Mouse (Mus musculus): Measurements from ENCODE around the gene Dctn3. TPM values are rescaled to one million over a fixed set of nuclear protein-coding genes. Genes with fewer than 3 reads are reported as not detected.

The Dctn3 gene
- polyA plus RNA-seq, 1 experiment from 2014 or later: 119 TPM

GRCm38 (mm10) chr4:41713197-41714067, 9.5 kb downstream of the Dctn3 start, which contains the start of gene Rpp25l:
Rpp25l (minus strand) TSS chr4:41713534.
- Histone ChIP-seq H3K9me3 (replicated peaks; ENCODE audit: control insufficient read depth, low read length) (no peaks in the 10 kb centered on the region), H3K4me2 (ENCODE audit: low read depth, low read length) (peak within 1 kb of the TSS; percentile 80), H3K9ac (replicated peaks; ENCODE audit: low read length) (peak within 1 kb of the TSS; percentile 97), H3K4me1 (ENCODE audit: control insufficient read depth, insufficient read depth, low read length) (peaks cover 11% of the 10 kb centered on the region; the same call in 1 of the 2 replicates), H3K27ac (replicated peaks; ENCODE audit: low read depth, low read length) (peak within 1 kb of the TSS; percentile 23; the same call in 1 of the 2 replicates), H3K4me3 (ENCODE audit: low read depth, low read length) (peak within 1 kb of the TSS; percentile 79), H3K27me3 (ENCODE audit: control insufficient read depth, insufficient read depth, low read length) (no peaks in the 10 kb centered on the region), H3K36me3 (replicated peaks; ENCODE audit: control insufficient read depth, insufficient read depth, low read depth, low read length) (no peaks in the 10 kb centered on the region)
- under 1% methylated on average over 61 of the region's 61 CpGs for whole genome bisulfite sequencing
- DNase-seq (ENCODE audit: low spot score) (peak; percentile 89), ATAC-seq (replicated peaks; ENCODE audit: insufficient number of reproducible peaks, low FRiP score, low TSS enrichment, low read depth) (peak; percentile 42)

- DNase-seq (ENCODE audit: low spot score): no peak
- no peaks in the 10 kb centered on the region for H3K36me3 ChIP-seq (replicated peaks; ENCODE audit: control insufficient read depth, insufficient read depth, low read depth, low read length)
- peak overlapping the region; percentile 23; the same call in 1 of the 2 replicates for H3K27ac ChIP-seq (replicated peaks; ENCODE audit: low read depth, low read length)
- peak overlapping the region; percentile 97 for H3K9ac ChIP-seq (replicated peaks; ENCODE audit: low read length)
- H3K4me3 ChIP-seq (ENCODE audit: low read depth, low read length): peak overlapping the region; percentile 79
- ATAC-seq (replicated peaks; ENCODE audit: insufficient number of reproducible peaks, low FRiP score, low TSS enrichment, low read depth): peak; percentile 6; the same call in 1 of the 2 replicates
- H3K4me1 ChIP-seq (ENCODE audit: control insufficient read depth, insufficient read depth, low read length): peaks cover 11% of the 10 kb centered on the region; the same call in 1 of the 2 replicates
- H3K4me2 ChIP-seq (ENCODE audit: low read depth, low read length): peak overlapping the region; percentile 80
- H3K9me3 ChIP-seq (replicated peaks; ENCODE audit: control insufficient read depth, low read length): no peaks in the 10 kb centered on the region
- H3K27me3 ChIP-seq (ENCODE audit: control insufficient read depth, insufficient read depth, low read length): no peaks in the 10 kb centered on the region
- WGBS: 49% methylated on average over 31 of the region's 31 CpGs
Observed at GRCm38 (mm10) chr4:41712421-41713196, 10.4 kb downstream of the Dctn3 start.

GRCm38 (mm10) chr4:41711705-41712375, 11.1 kb downstream of the Dctn3 start:
- H3K27me3 ChIP-seq (ENCODE audit: control insufficient read depth, insufficient read depth, low read length): no peaks in the 10 kb centered on the region
- H3K36me3 ChIP-seq (replicated peaks; ENCODE audit: control insufficient read depth, insufficient read depth, low read depth, low read length): no peaks in the 10 kb centered on the region
- peak overlapping the region; percentile 80 for H3K4me2 ChIP-seq (ENCODE audit: low read depth, low read length)
- H3K9me3 ChIP-seq (replicated peaks; ENCODE audit: control insufficient read depth, low read length): no peaks in the 10 kb centered on the region
- peak overlapping the region; percentile 97; the same call in 1 of the 2 replicates for H3K9ac ChIP-seq (replicated peaks; ENCODE audit: low read length)
- ATAC-seq (replicated peaks; ENCODE audit: insufficient number of reproducible peaks, low FRiP score, low TSS enrichment, low read depth) (no peak), DNase-seq (ENCODE audit: low spot score) (no peak)
- WGBS: 84% methylated on average over 16 of the region's 16 CpGs
- H3K4me1 ChIP-seq (ENCODE audit: control insufficient read depth, insufficient read depth, low read length): peaks cover 11% of the 10 kb centered on the region; the same call in 1 of the 2 replicates
- peak overlapping the region; percentile 79 for H3K4me3 ChIP-seq (ENCODE audit: low read depth, low read length)
- no peak overlapping the region for H3K27ac ChIP-seq (replicated peaks; ENCODE audit: low read depth, low read length)

- Histone ChIP-seq H3K9ac (replicated peaks; ENCODE audit: low read length) (no peak overlapping the region), H3K9me3 (replicated peaks; ENCODE audit: control insufficient read depth, low read length) (no peaks in the 10 kb centered on the region), H3K36me3 (replicated peaks; ENCODE audit: control insufficient read depth, insufficient read depth, low read depth, low read length) (no peaks in the 10 kb centered on the region), H3K4me3 (ENCODE audit: low read depth, low read length) (no peak overlapping the region), H3K27me3 (ENCODE audit: control insufficient read depth, insufficient read depth, low read length) (peaks cover 2% of the 10 kb centered on the region; the same call in 1 of the 2 replicates), H3K27ac (replicated peaks; ENCODE audit: low read depth, low read length) (no peak overlapping the region), H3K4me1 (ENCODE audit: control insufficient read depth, insufficient read depth, low read length) (peaks cover 13% of the 10 kb centered on the region), H3K4me2 (ENCODE audit: low read depth, low read length) (no peak overlapping the region)
- ATAC-seq (replicated peaks; ENCODE audit: insufficient number of reproducible peaks, low FRiP score, low TSS enrichment, low read depth) (no peak), DNase-seq (ENCODE audit: low spot score) (no peak)
- WGBS: 68% methylated on average over 4 of the region's 4 CpGs
Observed at GRCm38 (mm10) chr4:41710229-41710628, 12.7 kb downstream of the Dctn3 start.

GRCm38 (mm10) chr4:41708192-41708745, 14.7 kb downstream of the Dctn3 start:
- Histone ChIP-seq H3K9me3 (replicated peaks; ENCODE audit: control insufficient read depth, low read length) (no peaks in the 10 kb centered on the region), H3K4me1 (ENCODE audit: control insufficient read depth, insufficient read depth, low read length) (peaks cover 15% of the 10 kb centered on the region), H3K27ac (replicated peaks; ENCODE audit: low read depth, low read length) (no peak overlapping the region)

GRCm38 (mm10) chr4:41707011-41707535, 15.9 kb downstream of the Dctn3 start:
- Histone ChIP-seq H3K4me3 (ENCODE audit: low read depth, low read length) (no peak overlapping the region), H3K9me3 (replicated peaks; ENCODE audit: control insufficient read depth, low read length) (no peaks in the 10 kb centered on the region), H3K36me3 (replicated peaks; ENCODE audit: control insufficient read depth, insufficient read depth, low read depth, low read length) (no peaks in the 10 kb centered on the region), H3K27ac (replicated peaks; ENCODE audit: low read depth, low read length) (no peak overlapping the region), H3K4me1 (ENCODE audit: control insufficient read depth, insufficient read depth, low read length) (peaks cover 9% of the 10 kb centered on the region), H3K9ac (replicated peaks; ENCODE audit: low read length) (no peak overlapping the region), H3K4me2 (ENCODE audit: low read depth, low read length) (0 out of 2 replicates have a peak overlapping the region, but pooled peaks have one; percentile 8), H3K27me3 (ENCODE audit: control insufficient read depth, insufficient read depth, low read length) (peaks cover 2% of the 10 kb centered on the region; the same call in 1 of the 2 replicates)
- DNase-seq (ENCODE audit: low spot score): peak; percentile 85
- peak; percentile 58 for ATAC-seq (replicated peaks; ENCODE audit: insufficient number of reproducible peaks, low FRiP score, low TSS enrichment, low read depth)
- 3% methylated on average over 13 of the region's 13 CpGs for WGBS

More at GRCm38 (mm10) chr4:41708192-41708745, 14.7 kb downstream of the Dctn3 start:
- WGBS: 40% methylated on average over 8 of the region's 8 CpGs
- DNase-seq (ENCODE audit: low spot score) (peak; percentile 87), ATAC-seq (replicated peaks; ENCODE audit: insufficient number of reproducible peaks, low FRiP score, low TSS enrichment, low read depth) (no peak)
- Histone ChIP-seq H3K9ac (replicated peaks; ENCODE audit: low read length) (no peak overlapping the region), H3K4me2 (ENCODE audit: low read depth, low read length) (no peak overlapping the region), H3K27me3 (ENCODE audit: control insufficient read depth, insufficient read depth, low read length) (peaks cover 2% of the 10 kb centered on the region; the same call in 1 of the 2 replicates), H3K4me3 (ENCODE audit: low read depth, low read length) (no peak overlapping the region), H3K36me3 (replicated peaks; ENCODE audit: control insufficient read depth, insufficient read depth, low read depth, low read length) (no peaks in the 10 kb centered on the region)

All from embryonic facial prominence, embryonic 11.5 days (tissue).